In genomic region chr1:162548917-162549613, GRCm38 (mm10) we compare ENCODE assay signal across 7 mouse cellular contexts. TPM values are rescaled to one million over a fixed set of nuclear protein-coding genes. Genes with fewer than 3 reads are reported as not detected.
A peak's percentile ranks its signal among the peaks of the same experiment; 100 is the strongest.
DNase-seq lines count a peak whose midpoint lies in the region; ATAC-seq and TF ChIP-seq lines count a peak whose summit lies in the region.

No protein-coding gene starts in this region.

- WGBS in lung, postnatal 0 days, result 56% methylated on average over 10 of the region's 10 CpGs
- WGBS in forebrain, embryonic 11.5 days, result 76% methylated on average over 10 of the region's 10 CpGs
- WGBS in limb, embryonic 13.5 days, result 68% methylated on average over 10 of the region's 10 CpGs
- WGBS in stomach, embryonic 16.5 days, result 61% methylated on average over 10 of the region's 10 CpGs

- peaks cover 2% of the 10 kb centered on the region; the same call in 1 of the 2 replicates for H3K4me1 ChIP-seq in lung, postnatal 0 days (ENCODE audit: insufficient read depth, low read depth, low read length)
- 0 out of 2 replicates have a peak, but pooled peaks cover 2% of the 10 kb centered on the region for H3K4me1 ChIP-seq in forebrain, embryonic 11.5 days (replicated peaks; ENCODE audit: control insufficient read depth, insufficient read depth, low read length)
- H3K4me1 ChIP-seq in limb, embryonic 13.5 days, result peaks cover 17% of the 10 kb centered on the region
- H3K4me1 ChIP-seq in stomach, embryonic 16.5 days (ENCODE audit: control insufficient read depth, insufficient read depth, low read length), result peaks cover 10% of the 10 kb centered on the region

- peak overlapping the region; percentile 66 for H3K4me3 ChIP-seq in lung, postnatal 0 days (ENCODE audit: low read depth, low read length)
- H3K4me3 ChIP-seq in forebrain, embryonic 11.5 days (ENCODE audit: low read depth, low read length), result peak overlapping the region; percentile 63
- H3K4me3 ChIP-seq in limb, embryonic 13.5 days, result peak overlapping the region; percentile 71
- peak overlapping the region; percentile 84 for H3K4me3 ChIP-seq in stomach, embryonic 16.5 days (replicated peaks; ENCODE audit: low read length)

- H3K36me3 ChIP-seq in lung, postnatal 0 days (ENCODE audit: insufficient read depth, low read length), result 0 out of 2 replicates have a peak, but pooled peaks cover 2% of the 10 kb centered on the region
- H3K36me3 ChIP-seq in forebrain, embryonic 11.5 days (ENCODE audit: control insufficient read depth, insufficient read depth, low read length), result peaks cover 4% of the 10 kb centered on the region; the same call in 1 of the 2 replicates
- peaks cover 23% of the 10 kb centered on the region for H3K36me3 ChIP-seq in limb, embryonic 13.5 days
- peaks cover 7% of the 10 kb centered on the region; the same call in 1 of the 2 replicates for H3K36me3 ChIP-seq in stomach, embryonic 16.5 days (ENCODE audit: control insufficient read depth, insufficient read depth, low read length)

- TF ChIP-seq CTCF in lung, postnatal 0 days (IDR thresholded peaks at IDR 0.05), result no peak

- no peak for DNase-seq in lung, postnatal 0 days (ENCODE audit: low spot score)
- DNase-seq in lung, postnatal 14 days, result no peak
- no peak for DNase-seq in forebrain, embryonic 11.5 days (ENCODE audit: low spot score)
- DNase-seq in cerebellum, postnatal 4 days (ENCODE audit: low spot score in 2 of 2), result no peak
- DNase-seq in cerebellum, adult 8-10 months, result no peak

- H3K4me2 ChIP-seq in lung, postnatal 0 days (replicated peaks; ENCODE audit: low read depth, low read length), result peak overlapping the region; percentile 88
- H3K4me2 ChIP-seq in forebrain, embryonic 11.5 days (ENCODE audit: low read depth, low read length, severe bottlenecking), result peak overlapping the region; percentile 91
- peak overlapping the region; percentile 96 for H3K4me2 ChIP-seq in limb, embryonic 13.5 days (replicated peaks)
- H3K4me2 ChIP-seq in stomach, embryonic 16.5 days (ENCODE audit: low read depth, low read length), result peak overlapping the region; percentile 91

- no peak for ATAC-seq in lung, postnatal 0 days
- no peak for ATAC-seq in forebrain, embryonic 11.5 days (replicated peaks; ENCODE audit: low FRiP score)
- ATAC-seq in limb, embryonic 13.5 days (ENCODE audit: low FRiP score, low read depth), result no peak
- no peak for ATAC-seq in stomach, embryonic 16.5 days (ENCODE audit: insufficient read depth, low FRiP score)

- no peak overlapping the region for H3K27ac ChIP-seq in lung, postnatal 0 days (ENCODE audit: low read length)
- H3K27ac ChIP-seq in forebrain, embryonic 11.5 days (ENCODE audit: low read depth, low read length), result no peak overlapping the region
- H3K27ac ChIP-seq in limb, embryonic 13.5 days, result peak overlapping the region; percentile 75; the same call in 1 of the 2 replicates
- H3K27ac ChIP-seq in stomach, embryonic 16.5 days (ENCODE audit: low read length), result no peak overlapping the region

- H3K27me3 ChIP-seq in lung, postnatal 0 days (replicated peaks; ENCODE audit: insufficient read depth, low read length), result no peaks in the 10 kb centered on the region
- no peaks in the 10 kb centered on the region for H3K27me3 ChIP-seq in forebrain, embryonic 11.5 days (ENCODE audit: control insufficient read depth, insufficient read depth, low read length)
- H3K27me3 ChIP-seq in limb, embryonic 13.5 days, result no peaks in the 10 kb centered on the region
- no peaks in the 10 kb centered on the region for H3K27me3 ChIP-seq in stomach, embryonic 16.5 days (ENCODE audit: control insufficient read depth, insufficient read depth, low read length)

- no peaks in the 10 kb centered on the region for H3K9me3 ChIP-seq in lung, postnatal 0 days (ENCODE audit: low read length)
- no peaks in the 10 kb centered on the region for H3K9me3 ChIP-seq in forebrain, embryonic 11.5 days (ENCODE audit: control insufficient read depth, low read length)
- no peaks in the 10 kb centered on the region for H3K9me3 ChIP-seq in limb, embryonic 13.5 days
- H3K9me3 ChIP-seq in stomach, embryonic 16.5 days (replicated peaks; ENCODE audit: control insufficient read depth, low read length), result no peaks in the 10 kb centered on the region

- H3K9ac ChIP-seq in lung, postnatal 0 days (replicated peaks; ENCODE audit: low read depth), result peak overlapping the region; percentile 66; the same call in 1 of the 2 replicates
- H3K9ac ChIP-seq in forebrain, embryonic 11.5 days (ENCODE audit: low read length), result peak overlapping the region; percentile 55
- H3K9ac ChIP-seq in limb, embryonic 13.5 days, result peak overlapping the region; percentile 70
- peak overlapping the region; percentile 79 for H3K9ac ChIP-seq in stomach, embryonic 16.5 days (ENCODE audit: low read length)

- TF ChIP-seq EP300 in lung, postnatal 0 days (IDR thresholded peaks at IDR 0.05), result no peak

RNA-seq across cellular contexts. Expression of gene Mettl13, which starts 0.7 kb away (rescaled TPM):
- 6.7 and 7.2 TPM in 2 replicates for polyA plus RNA-seq in lung, postnatal 0 days (2015; fragmentation: Nextera tagmentation; extraction: Ambion mirVana)
- 20.5 and 23.1 TPM in 2 replicates for polyA plus RNA-seq in forebrain, embryonic 11.5 days (2014; fragmentation: Nextera tagmentation; extraction: Ambion mirVana)
- 31.4 and 31.8 TPM in 2 replicates for polyA plus RNA-seq in limb, embryonic 13.5 days (2015; fragmentation: Nextera tagmentation; extraction: Ambion mirVana)
- 20.1 and 21.6 TPM in 2 replicates for polyA plus RNA-seq in stomach, embryonic 16.5 days (2015; fragmentation: Nextera tagmentation; extraction: Ambion mirVana)

RNA-seq across cellular contexts. Expression of gene Vamp4, which starts 21.2 kb away (rescaled TPM):
- polyA plus RNA-seq in lung, postnatal 0 days (2015; fragmentation: Nextera tagmentation; extraction: Ambion mirVana), result 45.1 and 50.6 TPM in 2 replicates
- polyA plus RNA-seq in forebrain, embryonic 11.5 days (2014; fragmentation: Nextera tagmentation; extraction: Ambion mirVana), result 51.2 and 64.3 TPM in 2 replicates
- polyA plus RNA-seq in limb, embryonic 13.5 days (2015; fragmentation: Nextera tagmentation; extraction: Ambion mirVana), result 87.4 and 88.7 TPM in 2 replicates
- polyA plus RNA-seq in stomach, embryonic 16.5 days (2015; fragmentation: Nextera tagmentation; extraction: Ambion mirVana), result 48.2 and 56.4 TPM in 2 replicates
